ENCODE assay signal across 8 mouse cellular contexts in genomic region chr1:159135301-159135700, GRCm38 (mm10).
DNase-seq lines count a peak whose midpoint lies in the region; ATAC-seq lines count a peak whose summit lies in the region.

No protein-coding gene starts in this region.

- peaks cover 8% of the 10 kb centered on the region; the same call in 1 of the 2 replicates for H3K9me3 ChIP-seq in hindbrain, embryonic 13.5 days

- peak overlapping the region; percentile 34 for H3K4me2 ChIP-seq in hindbrain, embryonic 13.5 days

- H3K36me3 ChIP-seq in hindbrain, embryonic 13.5 days, result no peaks in the 10 kb centered on the region

- no peak overlapping the region for H3K9ac ChIP-seq in hindbrain, embryonic 13.5 days

- H3K27me3 ChIP-seq in hindbrain, embryonic 13.5 days, result no peaks in the 10 kb centered on the region

- H3K27ac ChIP-seq in hindbrain, embryonic 13.5 days, result no peak overlapping the region

- DNase-seq in WW6 (ENCODE audit: low read depth, low spot score), result peak; percentile 22
- DNase-seq in cerebellum, postnatal 10 days, result peak; percentile 91 to 92
- peak; percentile 76 to 82 for DNase-seq in frontal cortex, postnatal 25 days (ENCODE audit: low spot score in 2 of 2)
- DNase-seq in layer of hippocampus, postnatal 36 days, result peak; percentile 79 to 80
- DNase-seq in right cerebral cortex, postnatal 25 days, result peak; percentile 76

- peak; percentile 83; the same call in 1 of the 2 replicates for ATAC-seq in hindbrain, embryonic 13.5 days (ENCODE audit: low FRiP score)
- peak; percentile 96 for ATAC-seq in megakaryocyte progenitor cell, adult 5-6 weeks (replicated peaks; ENCODE audit: poor library complexity)
- ATAC-seq in erythroblast, adult 5-6 weeks (replicated peaks; ENCODE audit: low FRiP score, poor library complexity, severe bottlenecking), result no peak; the same call in 1 of the 2 replicates

- H3K4me3 ChIP-seq in hindbrain, embryonic 13.5 days, result no peak overlapping the region

- 11% methylated on average over 10 of the region's 10 CpGs for WGBS in hindbrain, embryonic 13.5 days

- H3K4me1 ChIP-seq in hindbrain, embryonic 13.5 days (replicated peaks), result no peaks in the 10 kb centered on the region

Comparison
In these comparisons a context has a peak if more than half of its experiments do, and no peak if none do; other contexts are left out.
1. DNase-seq: peak in every context shown above with its lines; median percentile 92 in cerebellum, postnatal 10 days; 80 in layer of hippocampus, postnatal 36 days; 79 in frontal cortex, postnatal 25 days; 76 in right cerebral cortex, postnatal 25 days; 22 in WW6.